Mouse (Mus musculus): ENCODE results near the gene Lig4. TPM values are rescaled to one million over a fixed set of nuclear protein-coding genes. Genes with fewer than 3 reads are reported as not detected.

Gene Lig4
- polyA plus RNA-seq, 1 experiment from 2014 or later, result 4.1 TPM

DNA sequence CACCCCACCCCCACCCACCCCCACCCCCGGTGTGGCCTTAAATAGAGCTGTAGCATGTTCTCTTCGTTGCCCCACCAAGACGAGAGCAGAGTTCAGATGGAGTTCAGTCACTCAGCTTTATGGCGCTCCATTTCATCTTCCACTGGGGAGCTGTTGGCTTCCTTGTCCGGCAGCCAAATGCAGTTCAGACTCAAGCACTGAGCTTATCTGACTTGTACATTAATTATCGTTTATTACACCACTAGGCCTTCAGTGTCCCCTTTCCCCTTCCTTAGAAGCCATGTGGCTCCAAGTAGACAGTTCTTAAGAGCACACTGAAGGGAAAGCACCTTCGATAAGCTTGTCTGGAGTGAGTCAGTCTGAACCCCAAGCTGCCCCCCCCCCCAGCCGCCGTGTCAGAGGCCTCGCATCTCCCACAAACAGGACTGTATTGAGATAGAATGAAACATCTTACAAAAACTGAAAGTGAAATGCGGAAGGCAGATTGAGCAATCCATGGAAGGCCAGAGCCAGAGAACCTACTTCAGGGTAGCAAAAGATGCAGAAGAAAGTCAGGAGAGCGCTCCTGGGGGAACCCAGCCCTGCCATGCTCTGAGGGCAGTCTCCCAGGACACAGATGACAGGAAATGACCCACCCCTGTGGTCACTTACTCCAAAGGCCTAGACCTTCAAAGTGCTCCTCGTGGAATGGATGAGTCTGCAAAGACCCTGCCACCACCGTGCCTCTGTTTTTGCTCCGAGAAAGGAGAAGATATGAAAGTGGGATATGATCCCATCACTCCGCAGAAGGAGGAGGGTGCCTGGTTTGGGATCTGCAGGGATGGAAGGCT is 28.9 kb upstream of the Lig4 start, which contains the start of gene Tnfsf13b:
Gene Tnfsf13b, plus strand, starts transcription at position 312 of the 830 bp plus-strand sequence.
- no peak for TF ChIP-seq CTCF (IDR thresholded peaks at IDR 0.05; ENCODE audit: low read depth)
- ATAC-seq (replicated peaks; ENCODE audit: low FRiP score, low read depth) (peak; percentile 77), DNase-seq (ENCODE audit: low spot score) (peak; percentile 91)
- peak within 1 kb of the TSS; percentile 51 for H3K9ac ChIP-seq (ENCODE audit: low read depth, low read length)
- H3K4me3 ChIP-seq (replicated peaks; ENCODE audit: low read depth, low read length), result peak within 1 kb of the TSS; percentile 39
- peak within 1 kb of the TSS; percentile 81 for H3K27ac ChIP-seq
- H3K36me3 ChIP-seq (ENCODE audit: insufficient read depth, low read length), result no peaks in the 10 kb centered on the region
- H3K4me2 ChIP-seq (ENCODE audit: low read length), result peak within 1 kb of the TSS; percentile 80
- no peaks in the 10 kb centered on the region for H3K9me3 ChIP-seq (replicated peaks; ENCODE audit: low read length)
- no peaks in the 10 kb centered on the region for H3K27me3 ChIP-seq (ENCODE audit: insufficient read depth, low read length)
- H3K4me1 ChIP-seq (replicated peaks; ENCODE audit: insufficient read depth, low read length), result peaks cover 8% of the 10 kb centered on the region; the same call in 1 of the 2 replicates
- WGBS, result 47% methylated on average over 16 of the region's 16 CpGs

- Histone ChIP-seq H3K27ac (no peak overlapping the region), H3K9ac (ENCODE audit: low read depth, low read length) (no peak overlapping the region), H3K27me3 (ENCODE audit: insufficient read depth, low read length) (no peaks in the 10 kb centered on the region), H3K4me3 (replicated peaks; ENCODE audit: low read depth, low read length) (no peak overlapping the region), H3K9me3 (replicated peaks; ENCODE audit: low read length) (no peaks in the 10 kb centered on the region), H3K4me1 (replicated peaks; ENCODE audit: insufficient read depth, low read length) (peaks cover 8% of the 10 kb centered on the region; the same call in 1 of the 2 replicates), H3K4me2 (ENCODE audit: low read length) (no peak overlapping the region), H3K36me3 (ENCODE audit: insufficient read depth, low read length) (no peaks in the 10 kb centered on the region)
- TF ChIP-seq CTCF (IDR thresholded peaks at IDR 0.05; ENCODE audit: low read depth), result no peak
- WGBS, result 78% methylated on average over 7 of the region's 7 CpGs
- no peak for DNase-seq (ENCODE audit: low spot score)
- no peak for ATAC-seq (replicated peaks; ENCODE audit: low FRiP score, low read depth)
Measured at GRCm38 (mm10) chr8:10004115-10004514, 26.6 kb upstream of the Lig4 start.

- no peaks in the 10 kb centered on the region for H3K9me3 ChIP-seq (replicated peaks; ENCODE audit: low read length)
- no peak overlapping the region for H3K4me2 ChIP-seq (ENCODE audit: low read length)
- no peak overlapping the region for H3K9ac ChIP-seq (ENCODE audit: low read depth, low read length)
- no peak overlapping the region for H3K4me3 ChIP-seq (replicated peaks; ENCODE audit: low read depth, low read length)
- H3K4me1 ChIP-seq (replicated peaks; ENCODE audit: insufficient read depth, low read length), result peaks cover 17% of the 10 kb centered on the region
- ATAC-seq (replicated peaks; ENCODE audit: low FRiP score, low read depth) (no peak), DNase-seq (ENCODE audit: low spot score) (no peak)
- H3K27ac ChIP-seq, result no peak overlapping the region
- no peak for TF ChIP-seq CTCF (IDR thresholded peaks at IDR 0.05; ENCODE audit: low read depth)
- no peaks in the 10 kb centered on the region for H3K27me3 ChIP-seq (ENCODE audit: insufficient read depth, low read length)
- H3K36me3 ChIP-seq (ENCODE audit: insufficient read depth, low read length), result no peaks in the 10 kb centered on the region
Measured at GRCm38 (mm10) chr8:9980188-9980587, 2.7 kb upstream of the Lig4 start.

DNA sequence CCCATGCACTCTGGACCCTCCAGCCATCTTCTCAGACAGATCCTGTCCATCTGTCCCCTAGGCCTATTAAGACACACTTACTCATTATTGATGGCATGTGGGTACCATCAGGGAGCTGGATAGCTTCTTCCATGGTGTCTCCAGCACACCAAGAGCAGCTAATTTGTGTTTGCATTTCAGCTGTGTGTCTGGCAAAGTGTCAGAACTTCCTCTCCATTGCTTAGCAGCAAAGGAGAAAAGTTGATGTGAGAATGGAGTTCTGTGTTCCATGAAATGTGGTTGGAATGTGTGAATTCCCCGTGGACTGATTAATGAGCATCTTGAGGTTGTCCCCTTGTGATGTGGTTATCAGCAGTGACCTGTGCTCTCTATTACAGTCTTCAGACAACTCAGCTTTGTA is 2.3 kb upstream of the Lig4 start:
- Histone ChIP-seq H3K4me1 (replicated peaks; ENCODE audit: insufficient read depth, low read length) (peaks cover 17% of the 10 kb centered on the region), H3K9ac (ENCODE audit: low read depth, low read length) (no peak overlapping the region), H3K4me2 (ENCODE audit: low read length) (no peak overlapping the region), H3K27ac (no peak overlapping the region), H3K4me3 (replicated peaks; ENCODE audit: low read depth, low read length) (no peak overlapping the region), H3K27me3 (ENCODE audit: insufficient read depth, low read length) (no peaks in the 10 kb centered on the region), H3K9me3 (replicated peaks; ENCODE audit: low read length) (no peaks in the 10 kb centered on the region), H3K36me3 (ENCODE audit: insufficient read depth, low read length) (no peaks in the 10 kb centered on the region)
- no peak for TF ChIP-seq CTCF (IDR thresholded peaks at IDR 0.05; ENCODE audit: low read depth)
- no peak for ATAC-seq (replicated peaks; ENCODE audit: low FRiP score, low read depth)
- no peak for DNase-seq (ENCODE audit: low spot score)
- 76% methylated on average over 1 of the region's 1 CpGs for WGBS

GRCm38 (mm10) chr8:9978475-9979230 is 1.2 kb upstream of the Lig4 start:
- peak overlapping the region; percentile 94 for H3K9ac ChIP-seq (ENCODE audit: low read depth, low read length)
- no peak for ATAC-seq (replicated peaks; ENCODE audit: low FRiP score, low read depth)
- H3K36me3 ChIP-seq (ENCODE audit: insufficient read depth, low read length), result no peaks in the 10 kb centered on the region
- no peak for TF ChIP-seq CTCF (IDR thresholded peaks at IDR 0.05; ENCODE audit: low read depth)
- no peaks in the 10 kb centered on the region for H3K27me3 ChIP-seq (ENCODE audit: insufficient read depth, low read length)
- H3K4me3 ChIP-seq (replicated peaks; ENCODE audit: low read depth, low read length), result peak overlapping the region; percentile 95
- no peak overlapping the region for H3K27ac ChIP-seq
- peak overlapping the region; percentile 58 for H3K4me2 ChIP-seq (ENCODE audit: low read length)
- DNase-seq (ENCODE audit: low spot score), result no peak
- 49% methylated on average over 18 of the region's 18 CpGs for WGBS
- H3K4me1 ChIP-seq (replicated peaks; ENCODE audit: insufficient read depth, low read length), result peaks cover 17% of the 10 kb centered on the region
- no peaks in the 10 kb centered on the region for H3K9me3 ChIP-seq (replicated peaks; ENCODE audit: low read length)

DNA sequence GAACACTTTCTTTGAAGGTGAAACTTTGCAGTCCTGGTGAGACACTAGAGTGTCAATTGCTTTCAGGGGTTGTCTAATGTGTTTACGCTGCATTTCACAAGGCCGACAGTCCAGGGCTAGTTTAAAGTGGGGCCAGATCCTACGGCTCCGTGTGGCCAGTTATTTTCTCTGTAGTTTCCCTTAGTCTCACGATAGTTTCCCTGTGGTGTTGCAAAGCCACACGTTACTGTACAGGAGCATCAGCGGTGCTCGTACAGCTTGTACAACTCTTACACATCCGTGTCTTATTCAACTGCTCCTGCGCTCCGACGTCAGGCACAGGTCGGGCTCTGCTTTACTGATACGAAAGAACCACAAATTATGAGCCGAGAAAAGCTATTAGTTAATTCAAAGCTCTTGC is 470 bp downstream of the Lig4 start:
- DNase-seq (ENCODE audit: low spot score) (peak; percentile 19), ATAC-seq (replicated peaks; ENCODE audit: low FRiP score, low read depth) (no peak)
- Histone ChIP-seq H3K4me3 (replicated peaks; ENCODE audit: low read depth, low read length) (peak overlapping the region; percentile 95), H3K4me2 (ENCODE audit: low read length) (peak overlapping the region; percentile 58), H3K9ac (ENCODE audit: low read depth, low read length) (peak overlapping the region; percentile 94), H3K27ac (peak overlapping the region; percentile 94), H3K27me3 (ENCODE audit: insufficient read depth, low read length) (no peaks in the 10 kb centered on the region), H3K9me3 (replicated peaks; ENCODE audit: low read length) (no peaks in the 10 kb centered on the region), H3K36me3 (ENCODE audit: insufficient read depth, low read length) (peaks cover 14% of the 10 kb centered on the region; the same call in 1 of the 2 replicates), H3K4me1 (replicated peaks; ENCODE audit: insufficient read depth, low read length) (peaks cover 17% of the 10 kb centered on the region)
- TF ChIP-seq CTCF (IDR thresholded peaks at IDR 0.05; ENCODE audit: low read depth), result no peak
- WGBS, result 22% methylated on average over 15 of the region's 15 CpGs
